Mouse (Mus musculus): Measurements from ENCODE around the gene Susd5. TPM values are rescaled to one million over a fixed set of nuclear protein-coding genes. Genes with fewer than 3 reads are reported as not detected.

Susd5 gene
- polyA plus RNA-seq (2014; fragmentation: Illumina TruSeq; extraction: RNeasy Lipid Tissue Mini Kit (QIAGEN cat#74804); ENCODE audit: low read depth, low replicate concordance): 1.3 TPM

GRCm38 (mm10) chr9:114057090-114057796 lies at the start of gene Susd5:
Gene Susd5, plus strand, starts transcription at chr9:114057140.

GRCm38 (mm10) chr9:114046028-114046427 lies 10.9 kb upstream of the Susd5 start, which contains the start of gene Fbxl2:
Gene Fbxl2, minus strand, starts transcription at chr9:114046191.

Other genes starting within 250 kb of the Susd5 start
- 45.2 TPM for gene Ubp1, start 126.2 kb upstream of the Susd5 start, polyA plus RNA-seq (2014; fragmentation: Illumina TruSeq; extraction: RNeasy Lipid Tissue Mini Kit (QIAGEN cat#74804); ENCODE audit: low read depth, low replicate concordance)
- 0.93 TPM for gene Fbxl2, start 10.9 kb upstream of the Susd5 start, polyA plus RNA-seq (2014; fragmentation: Illumina TruSeq; extraction: RNeasy Lipid Tissue Mini Kit (QIAGEN cat#74804); ENCODE audit: low read depth, low replicate concordance)